Mouse (Mus musculus) testis, adult 10 weeks (tissue): Measurements from ENCODE around the gene Fam72a. TPM values are rescaled to one million over a fixed set of nuclear protein-coding genes. Genes with fewer than 3 reads are reported as not detected.

Experiments used
- polyA plus RNA-seq: library from polyadenylated mRNA; stranded (reverse); fragments of 350-450 nt; fragmentation: Illumina TruSeq; extraction: RNeasy Lipid Tissue Mini Kit (QIAGEN cat#74804); gene quantifications from one replicate; pipeline ENCODE4 v1.2.3, GENCODE M21; 2014; ENCODE audit warnings: low read depth, low replicate concordance

Fam72a gene
- 5.7 TPM for polyA plus RNA-seq

GRCm38 (mm10) chr1:131527281-131528080, at the start of gene Fam72a, which contains the start of gene Srgap2:
Fam72a (plus strand) TSS chr1:131527903.
Srgap2 (minus strand) TSS chr1:131527352.

Other genes starting within 250 kb of the Fam72a start
- 0.81 TPM for gene Ikbke, start 248.3 kb upstream of the Fam72a start, polyA plus RNA-seq
- gene Srgap2, start 551 bp upstream of the Fam72a start, polyA plus RNA-seq, result 17.3 TPM
- not detected for gene Avpr1b, start 71.3 kb downstream of the Fam72a start, polyA plus RNA-seq
- gene Ctse, start 110.4 kb downstream of the Fam72a start, polyA plus RNA-seq, result 0.18 TPM
- 1.2 TPM for gene Rab7b, start 160.8 kb downstream of the Fam72a start, polyA plus RNA-seq
- gene Slc26a9, start 216.1 kb downstream of the Fam72a start, polyA plus RNA-seq, result 0.14 TPM